Mouse (Mus musculus): Measurements from ENCODE around the gene Vps45. TPM values are rescaled to one million over a fixed set of nuclear protein-coding genes. Genes with fewer than 3 reads are reported as not detected.

The Vps45 gene
- total RNA-seq, 2 experiments from 2014 or later: 22.3 to 26.0 TPM

- no peak for DNase-seq
- intact Hi-C loops (cut with DNase I): no loop called here
Observed at GRCm38 (mm10) chr3:96041079-96041478, 17.2 kb downstream of the Vps45 start.

- intact Hi-C loops (cut with DNase I): no loop called here
- DNase-seq: no peak
Observed at GRCm38 (mm10) chr3:96040663-96041006, 17.6 kb downstream of the Vps45 start.

- intact Hi-C loops (cut with DNase I): no loop called here
- DNase-seq: no peak
Observed at GRCm38 (mm10) chr3:96039857-96040662, 18.2 kb downstream of the Vps45 start.

- DNase-seq: no peak
- intact Hi-C loops (cut with DNase I): no loop called here
Observed at GRCm38 (mm10) chr3:96038851-96039250, 19.4 kb downstream of the Vps45 start.

- no peak for DNase-seq
- intact Hi-C loops (cut with DNase I): no loop called here
Observed at GRCm38 (mm10) chr3:96038156-96038555, 20.1 kb downstream of the Vps45 start.

DNA sequence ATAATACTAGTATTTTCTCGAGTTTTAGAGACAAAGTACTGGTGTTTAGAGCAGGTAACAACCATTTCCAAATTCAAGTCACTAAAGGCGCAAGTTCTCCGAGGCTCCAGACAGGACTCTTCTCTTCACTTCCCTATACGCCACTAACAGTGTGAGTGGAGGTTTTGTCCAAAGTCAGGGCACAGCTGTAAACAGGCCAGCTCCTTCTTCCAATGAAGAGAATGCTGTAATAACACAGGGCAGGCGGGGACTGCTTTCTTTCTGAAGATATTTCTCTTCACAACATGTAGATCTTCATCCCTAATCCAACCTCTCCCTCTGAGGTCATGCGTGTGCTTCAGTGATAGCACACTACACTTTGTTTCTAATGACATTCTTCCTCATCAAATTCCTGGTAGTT is 21.5 kb downstream of the Vps45 start:
- no peak for DNase-seq
- intact Hi-C loops (cut with DNase I): no loop called here

- DNase-seq: no peak
- intact Hi-C loops (cut with DNase I): no loop called here
Observed at GRCm38 (mm10) chr3:96033046-96033445, 25.2 kb downstream of the Vps45 start.

DNA sequence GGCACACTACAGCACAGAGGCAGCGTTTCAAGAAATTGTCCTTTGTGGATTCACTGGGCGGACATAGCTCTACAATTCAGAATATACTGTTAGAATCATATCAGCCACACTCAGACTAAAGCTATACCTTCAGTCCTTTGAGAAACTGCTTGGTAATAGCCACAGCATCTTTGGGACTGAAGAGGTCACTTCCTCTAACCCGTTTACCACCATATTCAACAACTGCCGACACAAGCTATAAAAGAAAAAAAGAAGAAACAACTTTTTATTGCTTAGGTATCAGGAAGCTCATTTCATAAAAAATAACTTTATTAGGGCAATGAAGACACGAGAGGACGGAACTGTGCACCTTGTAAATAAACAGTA is 25.6 kb downstream of the Vps45 start:
- intact Hi-C loops (cut with DNase I): no loop called here
- DNase-seq: no peak

DNA sequence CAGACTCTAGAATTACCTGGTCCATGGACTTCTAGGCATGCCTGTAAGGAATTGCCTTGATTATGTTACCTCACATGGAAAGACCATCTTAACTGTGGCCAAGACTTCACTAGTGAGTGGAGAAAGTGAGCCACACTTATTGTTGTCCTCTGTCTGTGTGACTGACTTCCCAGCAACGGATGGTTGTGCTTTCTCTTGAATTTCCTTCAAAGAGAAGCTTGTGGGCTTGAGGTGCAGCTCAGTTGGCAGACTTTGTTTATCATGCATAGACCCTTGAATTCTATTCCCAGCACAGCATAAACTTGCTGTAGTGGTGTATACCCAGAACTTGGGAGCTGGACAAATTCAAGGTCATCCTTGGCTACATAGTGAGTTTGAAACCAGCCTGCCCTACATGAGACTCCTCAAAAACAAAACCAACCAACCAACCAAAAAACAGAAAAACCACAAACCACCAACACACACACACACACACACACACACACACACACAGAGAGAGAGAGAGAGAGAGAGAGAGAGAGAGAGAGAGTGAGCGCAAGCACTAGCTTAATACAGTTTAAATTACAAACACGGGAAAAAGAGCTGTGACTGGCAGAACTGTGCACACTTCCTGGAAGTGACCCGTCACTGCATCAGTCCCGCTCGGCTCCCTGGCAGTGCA is 26.1 kb downstream of the Vps45 start:
- intact Hi-C loops (cut with DNase I): no loop called here
- DNase-seq: no peak

DNA sequence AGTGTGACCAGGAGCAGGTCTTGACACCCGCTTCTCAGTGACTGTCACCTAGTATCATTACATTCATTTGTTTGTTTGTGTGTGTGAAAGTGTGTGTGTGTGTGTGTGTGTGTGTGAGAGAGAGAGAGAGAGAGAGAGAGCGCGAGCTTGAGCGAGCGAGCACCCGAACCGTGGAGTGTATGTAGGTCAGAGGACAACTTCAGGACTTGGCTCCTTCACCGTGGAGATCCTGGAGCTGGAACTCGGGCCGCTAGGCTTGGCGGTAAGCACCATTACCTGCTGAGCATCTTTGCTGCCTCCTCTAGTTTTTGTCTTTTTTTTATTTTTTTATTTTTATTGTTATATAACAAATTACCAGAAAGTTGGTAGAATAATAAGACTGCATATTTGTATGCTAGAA is 28.5 kb downstream of the Vps45 start:
- no peak for DNase-seq
- intact Hi-C loops (cut with DNase I): no loop called here

GRCm38 (mm10) chr3:96029336-96029735 is 28.9 kb downstream of the Vps45 start:
- no peak for DNase-seq

DNA sequence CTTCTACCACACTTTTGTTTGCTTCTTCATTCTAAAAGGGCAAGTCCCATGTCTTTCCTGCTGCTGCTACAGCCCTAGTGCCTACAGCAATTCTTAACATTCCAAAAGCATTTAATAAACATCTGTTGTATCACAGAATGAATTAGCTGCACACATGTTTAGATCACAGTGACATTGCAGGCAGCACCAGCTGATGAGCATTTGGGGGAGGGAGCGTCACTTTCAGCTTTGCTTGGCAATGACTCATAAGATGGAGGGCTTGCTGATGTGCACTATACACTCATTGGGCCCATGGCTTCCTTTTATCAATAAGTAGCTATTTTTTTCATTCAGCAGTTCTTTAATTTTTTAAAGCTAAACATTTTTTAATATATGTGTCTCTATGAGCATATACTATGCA is 30.4 kb downstream of the Vps45 start:
- DNase-seq: no peak

More at GRCm38 (mm10) chr3:96029336-96029735, 28.9 kb downstream of the Vps45 start:
- intact Hi-C loops (cut with DNase I): no loop called here

GRCm38 (mm10) chr3:96027145-96027544 is 31.1 kb downstream of the Vps45 start:
- DNase-seq: no peak
- intact Hi-C loops (cut with DNase I): no loop called here

More for the DNA sequence above, 30.4 kb downstream of the Vps45 start:
- intact Hi-C loops (cut with DNase I): no loop called here

DNA sequence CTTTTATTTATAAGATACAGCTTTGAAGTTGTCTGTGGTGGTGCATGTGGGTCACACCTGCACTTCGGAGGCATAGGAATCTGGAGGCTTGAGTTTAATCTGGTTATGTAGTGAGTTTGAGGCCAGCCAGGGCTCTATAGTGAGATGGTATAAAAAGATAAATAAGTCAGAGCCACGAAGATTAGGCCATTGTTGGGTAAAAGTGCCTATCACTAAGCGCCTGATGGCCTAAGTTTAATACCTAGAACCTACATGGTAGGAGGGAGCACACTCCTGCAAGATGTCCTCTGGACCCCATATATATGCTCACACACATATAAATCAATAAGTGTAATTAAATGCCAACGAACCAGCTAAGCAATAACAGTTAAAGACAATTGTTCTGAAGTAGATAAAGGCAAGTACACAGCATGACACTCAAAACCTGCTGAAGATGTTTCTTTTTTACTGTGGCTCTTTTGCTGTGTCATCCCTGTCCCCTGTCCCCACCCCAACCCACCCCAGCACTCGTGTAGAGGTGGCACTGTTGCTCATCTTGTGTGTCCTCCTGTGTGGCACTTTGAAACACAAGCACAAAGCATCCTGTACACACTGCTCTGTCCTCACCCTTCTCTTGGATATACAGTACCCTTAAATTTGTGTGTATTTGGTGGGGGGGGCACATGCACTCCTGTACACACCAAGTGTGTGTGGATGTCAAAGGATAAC is 36.7 kb downstream of the Vps45 start:
- DNase-seq: no peak
- intact Hi-C loops (cut with DNase I): no loop called here

DNA sequence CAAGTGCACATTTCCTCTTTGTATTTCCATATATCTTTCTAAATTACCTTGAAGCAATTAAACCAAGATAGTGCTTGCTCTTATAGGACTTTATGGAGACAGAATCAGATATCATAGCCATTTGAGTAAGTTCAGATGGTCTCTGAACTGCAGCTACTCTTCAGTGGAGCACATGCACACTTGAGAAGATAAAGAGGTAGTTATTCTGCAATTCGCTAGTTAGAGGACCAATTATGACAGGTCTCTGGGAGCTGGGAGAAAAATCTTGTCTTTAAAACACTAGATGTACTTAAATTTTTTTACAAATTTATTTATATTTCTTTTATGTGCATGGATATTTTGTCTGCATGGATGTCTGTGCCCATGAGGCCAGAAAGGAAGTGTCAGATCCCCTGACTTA is 37.5 kb downstream of the Vps45 start:
- DNase-seq: no peak
- intact Hi-C loops (cut with DNase I): no loop called here

- DNase-seq: no peak
- intact Hi-C loops (cut with DNase I): no loop called here
Observed at GRCm38 (mm10) chr3:96017461-96017860, 40.8 kb downstream of the Vps45 start.

DNA sequence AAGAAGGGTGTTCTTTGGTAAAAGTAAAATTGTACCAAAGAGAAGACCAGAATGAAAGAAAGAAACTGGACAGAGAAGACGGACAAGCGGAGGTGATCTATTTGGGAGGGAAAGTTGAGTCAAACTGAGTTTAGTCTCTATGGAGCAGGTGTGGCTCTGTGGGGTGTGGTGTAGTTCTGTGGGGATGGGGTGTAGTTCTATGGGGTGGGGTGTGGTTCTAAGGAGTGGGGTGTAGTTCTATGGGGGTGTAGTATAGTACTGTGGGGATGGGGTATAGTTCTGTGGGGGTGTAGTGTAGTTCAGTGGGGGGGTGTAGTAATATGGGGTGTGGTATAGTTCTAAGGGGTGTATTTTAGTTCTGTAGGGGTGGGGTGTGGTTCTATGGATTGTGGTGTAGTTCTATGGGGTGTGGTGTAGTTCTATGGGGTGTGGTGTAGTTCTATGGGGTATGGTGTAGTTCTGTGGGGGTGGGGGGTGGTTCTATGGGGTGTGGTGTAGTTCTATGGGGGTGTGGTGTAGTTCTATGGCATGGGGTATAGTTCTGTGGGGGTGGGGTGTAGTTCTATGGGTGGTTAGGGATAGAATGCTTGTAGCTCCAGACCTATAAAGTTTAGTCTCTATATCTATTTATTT is 41.9 kb downstream of the Vps45 start:
- no peak for DNase-seq
- intact Hi-C loops (cut with DNase I): no loop called here

- DNase-seq: no peak
- intact Hi-C loops (cut with DNase I): no loop called here
Observed at GRCm38 (mm10) chr3:96015681-96016080, 42.6 kb downstream of the Vps45 start.

- no peak for DNase-seq
- intact Hi-C loops (cut with DNase I): loop anchor here (2.0 kb wide), 1 partner anchor 38 kb away; no protein-coding TSS in a partner anchor
Observed at GRCm38 (mm10) chr3:96012805-96013204, 45.5 kb downstream of the Vps45 start.

DNA sequence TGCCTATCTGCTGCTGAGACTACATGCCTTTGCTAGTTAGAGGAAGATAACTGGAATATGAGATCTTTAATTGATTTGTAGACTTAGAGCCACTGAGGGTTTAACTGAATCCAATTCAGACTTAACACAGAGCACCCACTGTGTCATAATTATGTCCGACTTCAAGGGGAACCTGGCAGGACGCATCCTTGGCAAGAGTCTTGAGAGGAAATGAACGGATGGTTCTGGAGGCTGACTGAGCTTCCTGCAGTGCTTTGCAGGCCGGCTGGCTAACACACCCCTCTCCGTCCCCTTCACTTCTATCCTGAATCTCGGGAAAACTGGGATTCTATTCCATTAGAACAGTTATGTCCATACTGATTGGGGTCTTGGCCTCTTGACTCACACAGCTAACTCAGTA is 49.8 kb downstream of the Vps45 start:
- intact Hi-C loops (cut with DNase I): no loop called here
- no peak for DNase-seq

GRCm38 (mm10) chr3:96001560-96001959 is 56.7 kb downstream of the Vps45 start:
- intact Hi-C loops (cut with DNase I): no loop called here
- DNase-seq: no peak

Measured in heart, postnatal 36 days (tissue).